Comparison of ENCODE assay signal across 9 mouse cellular contexts in the genomic region with DNA sequence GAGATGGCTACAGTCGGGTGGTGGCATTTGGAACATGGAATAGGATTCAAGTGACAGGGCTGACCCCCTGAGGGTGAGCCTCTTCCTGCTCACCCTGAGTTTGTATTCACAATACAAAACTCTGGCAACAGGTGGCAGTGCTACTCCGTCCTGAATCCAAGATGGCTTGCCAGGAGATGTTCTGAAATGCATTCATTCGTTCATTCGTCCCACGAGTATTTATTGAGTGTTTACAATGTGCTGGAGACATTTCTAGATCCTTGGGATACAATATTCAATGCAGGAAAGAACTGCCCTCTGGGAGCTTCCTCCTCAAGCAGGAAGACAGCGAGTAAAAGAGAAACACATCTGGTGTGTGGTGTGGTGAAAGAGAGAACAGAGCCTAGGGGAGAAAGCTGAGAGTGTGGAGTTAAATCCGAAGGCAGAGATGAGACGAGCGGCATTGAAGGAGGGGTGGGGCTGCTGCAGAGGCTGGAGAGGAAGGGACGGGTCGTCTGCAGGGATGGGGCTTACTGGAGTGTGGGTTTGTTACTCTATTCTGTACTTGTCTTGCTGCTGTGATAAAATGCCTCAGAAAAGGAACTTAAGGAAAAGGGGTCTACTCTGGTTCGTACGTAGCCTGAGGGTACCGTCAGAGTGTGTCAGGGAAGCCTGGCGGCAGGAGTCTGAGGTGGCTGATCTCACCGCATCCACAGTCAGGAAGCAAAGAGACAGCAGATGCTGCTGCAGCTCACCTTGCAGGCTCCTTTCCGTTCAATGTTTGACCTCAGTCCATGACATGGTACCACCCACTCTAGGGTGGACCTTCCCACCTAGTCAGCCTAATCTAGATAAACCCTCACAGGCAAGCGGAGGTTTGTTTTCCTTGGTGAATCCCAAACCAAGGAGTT.
DNase-seq lines count a peak whose midpoint lies in the region; ATAC-seq and TF ChIP-seq lines count a peak whose summit lies in the region.
"Had no signal": no experiment of that assay in that cellular context is flagged by ENCODE, and none has a peak within 500 bp of the region (broad histone marks: within the 10 kb centered on the region; RNA-seq: fewer than 3 reads in every experiment).

No protein-coding gene starts in this region.

- no peak for TF ChIP-seq POLR2A in ES-Bruce4 (IDR thresholded peaks at IDR 0.05; ENCODE audit: insufficient read depth, low read length)

- no peak overlapping the region for H3K27ac ChIP-seq in hindbrain, postnatal 0 days
- H3K27ac ChIP-seq in hindbrain, embryonic 11.5 days (ENCODE audit: low read depth, low read length) = no peak overlapping the region
- no peak overlapping the region for H3K27ac ChIP-seq in ES-Bruce4 (ENCODE audit: insufficient read depth, low read length)
- H3K27ac ChIP-seq in lung, embryonic 15.5 days = peak overlapping the region; percentile 56
- H3K27ac ChIP-seq in hindbrain, embryonic 14.5 days = no peak overlapping the region
- H3K27ac ChIP-seq: neural tube, embryonic 13.5 days had no signal

- TF ChIP-seq CTCF in hindbrain, postnatal 0 days (IDR thresholded peaks at IDR 0.05; ENCODE audit: low read depth) = peak; percentile 61
- TF ChIP-seq CTCF in ES-Bruce4 (IDR thresholded peaks at IDR 0.05; ENCODE audit: low read depth, low read length) = peak; percentile 30

- TF ChIP-seq EP300 in ES-Bruce4 (IDR thresholded peaks at IDR 0.05; ENCODE audit: insufficient read depth, low read depth, low read length) = no peak

- H3K9me3 ChIP-seq in hindbrain, postnatal 0 days (ENCODE audit: low read length) = no peaks in the 10 kb centered on the region
- H3K9me3 ChIP-seq in hindbrain, embryonic 11.5 days (ENCODE audit: control insufficient read depth, low read length) = no peaks in the 10 kb centered on the region
- H3K9me3 ChIP-seq in ES-Bruce4 (replicated peaks; ENCODE audit: control insufficient read depth, insufficient read depth, low read length, poor library complexity, severe bottlenecking) = no peaks in the 10 kb centered on the region
- no peaks in the 10 kb centered on the region for H3K9me3 ChIP-seq in lung, embryonic 15.5 days
- no peaks in the 10 kb centered on the region for H3K9me3 ChIP-seq in hindbrain, embryonic 14.5 days (ENCODE audit: control insufficient read depth, low read length)
- H3K9me3 ChIP-seq: neural tube, embryonic 13.5 days had no signal

- no peak overlapping the region for H3K4me3 ChIP-seq in hindbrain, postnatal 0 days (ENCODE audit: low read length)
- H3K4me3 ChIP-seq in hindbrain, embryonic 11.5 days (ENCODE audit: low read depth, low read length) = no peak overlapping the region
- H3K4me3 ChIP-seq in ES-Bruce4 (ENCODE audit: low read depth, low read length) = no peak overlapping the region
- no peak overlapping the region for H3K4me3 ChIP-seq in lung, embryonic 15.5 days
- no peak overlapping the region for H3K4me3 ChIP-seq in hindbrain, embryonic 14.5 days (replicated peaks; ENCODE audit: low read length)
- H3K4me3 ChIP-seq: neural tube, embryonic 13.5 days had no signal

- no peak for ATAC-seq in hindbrain, postnatal 0 days
- no peak for ATAC-seq in hindbrain, embryonic 11.5 days (ENCODE audit: low FRiP score)
- ATAC-seq in common myeloid progenitor, adult 5-6 weeks (replicated peaks; ENCODE audit: low read depth, poor library complexity, severe bottlenecking) = peak; percentile 40
- ATAC-seq in inflammation-experienced regulatory T-cells, adult 6 months = peak; percentile 88
- no peak; the same call in 1 of the 2 replicates for ATAC-seq in lung, embryonic 15.5 days (ENCODE audit: borderline replicate concordance, extremely low read depth, low FRiP score, low TSS enrichment)
- no peak for ATAC-seq in hindbrain, embryonic 14.5 days (ENCODE audit: low FRiP score)

- no peaks in the 10 kb centered on the region for H3K27me3 ChIP-seq in hindbrain, postnatal 0 days (ENCODE audit: insufficient read depth, low read length)
- no peaks in the 10 kb centered on the region for H3K27me3 ChIP-seq in hindbrain, embryonic 11.5 days (ENCODE audit: control insufficient read depth, insufficient read depth, low read length)
- no peaks in the 10 kb centered on the region for H3K27me3 ChIP-seq in ES-Bruce4 (ENCODE audit: control insufficient read depth, insufficient read depth, low read length, poor library complexity, severe bottlenecking)
- no peaks in the 10 kb centered on the region for H3K27me3 ChIP-seq in lung, embryonic 15.5 days
- no peaks in the 10 kb centered on the region for H3K27me3 ChIP-seq in hindbrain, embryonic 14.5 days (ENCODE audit: control insufficient read depth, insufficient read depth, low read length)
- H3K27me3 ChIP-seq: neural tube, embryonic 13.5 days had no signal

- no peaks in the 10 kb centered on the region for H3K36me3 ChIP-seq in hindbrain, postnatal 0 days (ENCODE audit: insufficient read depth, low read length)
- H3K36me3 ChIP-seq in hindbrain, embryonic 11.5 days (ENCODE audit: control insufficient read depth, insufficient read depth, low read length) = no peaks in the 10 kb centered on the region
- no peaks in the 10 kb centered on the region for H3K36me3 ChIP-seq in ES-Bruce4 (ENCODE audit: control insufficient read depth, insufficient read depth, low read length, poor library complexity, severe bottlenecking)
- H3K36me3 ChIP-seq in lung, embryonic 15.5 days = no peaks in the 10 kb centered on the region
- no peaks in the 10 kb centered on the region for H3K36me3 ChIP-seq in hindbrain, embryonic 14.5 days (replicated peaks; ENCODE audit: control insufficient read depth, insufficient read depth)
- H3K36me3 ChIP-seq: neural tube, embryonic 13.5 days had no signal

- peak; percentile 63 for DNase-seq in hindbrain, postnatal 0 days (ENCODE audit: low spot score)
- no peak for DNase-seq in hindbrain, embryonic 11.5 days (ENCODE audit: low spot score)
- DNase-seq in thymus, postnatal 0 days (ENCODE audit: low spot score) = peak; percentile 78
- no peak for DNase-seq in hindbrain, embryonic 14.5 days (ENCODE audit: low spot score)

- H3K9ac ChIP-seq in hindbrain, postnatal 0 days (replicated peaks; ENCODE audit: low read length) = no peak overlapping the region
- no peak overlapping the region for H3K9ac ChIP-seq in hindbrain, embryonic 11.5 days (ENCODE audit: low read depth, low read length)
- no peak overlapping the region for H3K9ac ChIP-seq in ES-Bruce4 (ENCODE audit: low read depth, poor library complexity, severe bottlenecking)
- H3K9ac ChIP-seq in lung, embryonic 15.5 days = no peak overlapping the region
- H3K9ac ChIP-seq in hindbrain, embryonic 14.5 days = no peak overlapping the region
- H3K9ac ChIP-seq: neural tube, embryonic 13.5 days had no signal

- WGBS in hindbrain, postnatal 0 days = 49% methylated on average over 18 of the region's 18 CpGs
- WGBS in hindbrain, embryonic 11.5 days = 45% methylated on average over 18 of the region's 18 CpGs
- 27% methylated on average over 18 of the region's 18 CpGs for WGBS in lung, embryonic 15.5 days
- WGBS in hindbrain, embryonic 14.5 days = 56% methylated on average over 18 of the region's 18 CpGs

- H3K4me1 ChIP-seq in hindbrain, postnatal 0 days (ENCODE audit: insufficient read depth, low read length) = peaks cover 4% of the 10 kb centered on the region; the same call in 1 of the 2 replicates
- H3K4me1 ChIP-seq in hindbrain, embryonic 11.5 days (replicated peaks; ENCODE audit: control insufficient read depth, insufficient read depth, low read length) = no peaks in the 10 kb centered on the region
- peaks cover 3% of the 10 kb centered on the region for H3K4me1 ChIP-seq in ES-Bruce4 (ENCODE audit: control insufficient read depth, insufficient read depth, low read length)
- peaks cover 45% of the 10 kb centered on the region for H3K4me1 ChIP-seq in lung, embryonic 15.5 days
- H3K4me1 ChIP-seq in hindbrain, embryonic 14.5 days (replicated peaks; ENCODE audit: control insufficient read depth, insufficient read depth, low read length) = no peaks in the 10 kb centered on the region

- H3K4me2 ChIP-seq in hindbrain, postnatal 0 days (ENCODE audit: low read depth, low read length) = no peak overlapping the region
- H3K4me2 ChIP-seq in hindbrain, embryonic 11.5 days (replicated peaks; ENCODE audit: low read depth, low read length) = no peak overlapping the region
- peak overlapping the region; percentile 38 for H3K4me2 ChIP-seq in lung, embryonic 15.5 days
- no peak overlapping the region for H3K4me2 ChIP-seq in hindbrain, embryonic 14.5 days (replicated peaks)
- H3K4me2 ChIP-seq: neural tube, embryonic 13.5 days had no signal

Comparison
In these comparisons a context has a peak if more than half of its experiments do, and no peak if none do; other contexts are left out.
1. DNase-seq: peak in hindbrain, postnatal 0 days (single experiment) and thymus, postnatal 0 days (single experiment); none in hindbrain, embryonic 11.5 days (single experiment) and hindbrain, embryonic 14.5 days (single experiment).
2. ATAC-seq: peak in common myeloid progenitor, adult 5-6 weeks (single experiment) and inflammation-experienced regulatory T-cells, adult 6 months (single experiment); none in hindbrain, postnatal 0 days (single experiment), hindbrain, embryonic 11.5 days (single experiment), lung, embryonic 15.5 days (single experiment) and hindbrain, embryonic 14.5 days (single experiment).